Mouse (Mus musculus) G1E-ER4 (cell line): ENCODE measurements around the gene Nr1i2. TPM values are rescaled to one million over a fixed set of nuclear protein-coding genes. Genes with fewer than 3 reads are reported as not detected.

ENCODE experiments used
- GATA1 ChIP-seq: IDR thresholded peaks from one replicate; pipeline ENCODE4 v1.8.0; 2012; ENCODE audit warnings: low read length, inconsistent platforms
- polyA plus RNA-seq: library from polyadenylated mRNA; stranded (reverse); fragments of >175 nt; gene quantifications from 2 replicates; pipeline ENCODE4 v1.2.3, GENCODE M21; 2012

The Nr1i2 gene
- polyA plus RNA-seq, 1 experiment, result not detected

GRCm38 (mm10) chr16:38254001-38254400, 40.6 kb downstream of the Nr1i2 start:
- TF ChIP-seq GATA1, result no peak

DNA sequence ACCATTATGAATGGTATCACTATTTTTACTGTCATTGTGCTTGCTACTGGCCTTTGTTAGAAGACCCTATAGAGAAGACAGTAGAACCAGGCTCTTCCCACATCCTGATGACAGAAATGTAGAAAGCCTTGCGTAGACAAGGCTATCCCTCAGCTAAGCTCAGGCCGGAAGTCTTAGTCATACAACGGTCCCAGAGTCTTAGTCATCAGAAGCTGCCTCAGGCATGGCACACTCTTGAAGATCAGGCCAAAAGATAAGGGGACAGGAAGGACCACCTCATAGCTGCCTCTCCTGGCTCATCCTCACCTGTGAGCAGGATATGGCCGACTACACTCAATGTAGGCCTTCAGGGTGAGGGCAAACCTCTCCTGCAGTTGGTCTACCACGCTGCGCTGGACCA, 44.2 kb downstream of the Nr1i2 start:
- no peak for TF ChIP-seq GATA1

GRCm38 (mm10) chr16:38248331-38248961, 46.2 kb downstream of the Nr1i2 start:
- no peak for TF ChIP-seq GATA1

GRCm38 (mm10) chr16:38245849-38246585, 48.6 kb downstream of the Nr1i2 start:
- TF ChIP-seq GATA1, result no peak

GRCm38 (mm10) chr16:38245379-38245778, 49.2 kb downstream of the Nr1i2 start:
- no peak for TF ChIP-seq GATA1

GRCm38 (mm10) chr16:38244111-38244510, 50.5 kb downstream of the Nr1i2 start:
- TF ChIP-seq GATA1, result no peak

- TF ChIP-seq GATA1, result no peak
Measured at GRCm38 (mm10) chr16:38240167-38240566, 54.5 kb downstream of the Nr1i2 start.

DNA sequence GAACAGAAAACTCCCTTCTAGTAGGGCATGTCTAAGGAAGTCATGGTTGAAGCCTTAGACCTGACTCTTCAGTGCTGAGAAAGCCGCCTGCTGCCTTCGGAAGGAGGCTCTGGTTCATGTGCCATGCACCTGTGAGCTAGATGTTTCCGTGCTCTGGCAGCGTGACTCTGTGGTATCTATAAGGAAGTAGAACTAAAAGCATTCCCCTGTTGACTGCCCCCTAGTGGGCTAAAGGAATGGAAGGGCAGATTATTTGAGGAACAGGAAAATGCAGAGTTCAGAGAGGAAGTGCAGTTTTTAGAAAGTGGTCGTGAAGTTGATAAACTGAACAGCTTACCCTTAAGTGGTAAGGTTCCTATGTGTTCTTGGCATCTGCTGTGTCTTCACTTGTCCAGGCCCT, 54.9 kb downstream of the Nr1i2 start:
- no peak for TF ChIP-seq GATA1

- no peak for TF ChIP-seq GATA1
Measured at GRCm38 (mm10) chr16:38236936-38237585, 57.6 kb downstream of the Nr1i2 start.

GRCm38 (mm10) chr16:38205272-38205671, 89.4 kb downstream of the Nr1i2 start:
- no peak for TF ChIP-seq GATA1

Other genes with a start within 250 kb of the Nr1i2 start
- 11.6 and 12.7 TPM in 2 replicates for gene Gsk3b, start 205.8 kb downstream of the Nr1i2 start, polyA plus RNA-seq
- gene Maats1, start 47.3 kb upstream of the Nr1i2 start, polyA plus RNA-seq, result not detected in 2 replicates
- 307 and 514 TPM in 2 replicates for gene Cox17, start 52.2 kb upstream of the Nr1i2 start, polyA plus RNA-seq
- gene Gm21987, start 52.2 kb upstream of the Nr1i2 start, polyA plus RNA-seq, result 882 and 1,467 TPM in 2 replicates
- gene Popdc2, start 67.4 kb upstream of the Nr1i2 start, polyA plus RNA-seq, result 3.6 and 4.8 TPM in 2 replicates
- not detected in 2 replicates for gene Pla1a, start 138.3 kb upstream of the Nr1i2 start, polyA plus RNA-seq
- gene Adprh, start 157.9 kb upstream of the Nr1i2 start, polyA plus RNA-seq, result 262 and 323 TPM in 2 replicates
- gene Cd80, start 160.7 kb upstream of the Nr1i2 start, polyA plus RNA-seq, result 0.12 and 0.19 TPM in 2 replicates
- 30.1 and 38.6 TPM in 2 replicates for gene Timmdc1, start 227.8 kb upstream of the Nr1i2 start, polyA plus RNA-seq